Mouse (Mus musculus) embryo, embryonic 11 days (tissue): ENCODE measurements around the gene Enthd1.
"Not testable (repeated sequence)": the region's sequence is repeated elsewhere in the genome, so short reads cannot be mapped to it uniquely, and the experiment has no call there.

Experiments
- DNase-seq: peaks from one replicate; pipeline ENCODE4 v3.0.0-alpha.2; 2015

Gene Enthd1

DNA sequence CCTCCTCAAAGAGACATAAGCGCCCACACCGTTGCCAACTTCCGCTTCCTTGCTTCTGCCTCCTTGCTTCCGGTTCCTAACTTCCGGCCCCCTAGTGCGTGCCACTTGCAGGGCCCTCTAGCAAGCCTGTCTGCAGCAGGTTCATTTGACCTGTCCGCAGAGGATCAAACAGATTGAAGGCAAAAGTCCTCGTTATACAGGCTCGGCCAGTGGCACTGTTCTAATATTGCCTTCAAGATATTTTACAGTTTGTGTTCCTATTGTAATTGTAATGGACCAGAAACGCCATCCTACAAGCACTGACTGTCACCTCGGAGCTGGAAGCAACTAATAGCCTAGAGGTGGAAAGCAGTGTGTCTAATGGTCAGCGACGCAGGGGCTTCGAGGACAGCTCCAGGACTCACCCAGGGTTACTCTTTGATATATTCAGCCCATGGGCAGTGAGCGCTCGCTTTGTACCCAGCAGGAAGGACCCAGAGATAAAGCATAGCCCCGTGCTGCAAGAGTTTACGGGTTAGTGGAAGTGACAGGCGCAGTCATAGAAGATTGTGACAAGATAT is at the start of gene Enthd1:
TSS of gene Enthd1 (minus strand) at position 51 of the 560 bp plus-strand sequence.
- no peak for DNase-seq

DNA sequence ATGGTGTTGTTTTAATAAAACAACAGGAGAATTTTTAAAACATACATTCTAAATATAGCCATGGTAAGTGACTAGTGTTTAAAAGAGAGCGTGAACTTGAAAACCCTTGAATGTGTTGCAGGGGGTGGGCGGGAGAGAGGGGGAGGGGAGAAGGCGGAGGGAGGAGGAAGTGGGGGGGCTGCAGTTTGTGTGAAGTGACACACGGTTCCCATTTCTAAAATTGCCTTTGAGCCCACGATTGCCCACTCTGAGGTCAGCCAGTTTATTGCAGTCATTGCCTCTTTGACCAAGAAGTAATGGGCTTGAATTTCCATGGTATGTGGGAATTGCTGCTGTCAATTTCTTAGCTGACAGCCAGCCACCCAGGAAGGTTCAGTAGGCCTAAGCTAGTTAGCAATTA is 48.9 kb upstream of the Enthd1 start:
- DNase-seq, result no peak

DNA sequence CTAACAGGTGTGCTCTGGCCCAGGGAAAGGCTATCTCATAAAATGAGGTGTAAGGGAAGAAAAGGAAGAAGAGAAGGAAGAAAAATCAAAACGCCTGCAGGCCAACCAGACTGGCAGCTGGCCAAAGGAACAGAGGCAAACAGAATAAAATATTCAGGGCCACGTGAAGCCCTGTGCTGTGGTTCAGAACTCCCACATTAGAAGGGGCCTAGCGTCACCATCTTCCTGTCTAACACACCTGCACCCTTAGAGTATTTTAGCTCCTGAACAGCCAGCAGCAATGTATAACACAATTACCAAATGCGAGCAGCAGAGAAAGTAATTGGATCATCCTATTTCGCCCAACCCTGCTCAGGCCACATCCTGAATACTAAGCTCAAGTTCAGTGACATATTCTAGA is 46.5 kb upstream of the Enthd1 start:
- DNase-seq, result no peak

DNA sequence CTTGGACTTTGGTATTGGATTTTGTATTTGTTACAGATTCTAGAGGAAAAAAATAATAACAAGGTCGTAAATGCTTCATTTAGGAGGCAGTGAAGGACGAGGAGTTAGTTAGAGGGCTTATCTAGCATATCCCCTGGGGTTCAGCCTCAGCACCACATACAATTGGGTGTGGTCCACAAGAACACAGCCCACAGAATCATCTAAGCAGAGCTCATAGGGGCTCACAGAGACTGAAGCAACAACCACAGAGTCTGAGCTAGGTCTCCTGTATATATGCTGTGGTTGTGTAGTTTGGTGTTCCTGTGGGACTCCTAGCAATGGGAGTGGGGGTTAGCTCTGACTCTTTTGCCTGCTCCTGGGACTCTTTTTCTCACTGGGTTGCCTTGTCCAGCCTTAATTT is 45.4 kb upstream of the Enthd1 start:
- no peak for DNase-seq

DNA sequence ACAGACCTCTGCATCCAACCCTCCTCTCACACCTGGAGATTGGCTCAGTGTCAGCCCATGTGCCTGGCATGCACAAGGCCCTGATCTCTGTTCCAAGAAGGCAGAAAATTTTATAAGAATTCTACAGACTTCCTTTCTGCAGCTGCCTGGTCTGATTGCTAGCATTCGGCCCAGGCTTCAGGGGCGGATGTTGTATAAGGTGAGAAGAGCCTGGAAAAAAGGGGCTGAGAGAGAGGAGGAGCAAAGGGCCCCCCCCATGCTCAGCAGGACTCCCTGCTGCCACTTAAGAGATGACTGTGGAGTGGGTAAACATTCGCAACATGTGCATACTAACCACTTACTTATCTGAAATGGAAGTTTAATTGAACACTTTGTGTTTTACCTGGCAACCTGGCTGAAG is 43.0 kb upstream of the Enthd1 start:
- DNase-seq, result no peak

DNA sequence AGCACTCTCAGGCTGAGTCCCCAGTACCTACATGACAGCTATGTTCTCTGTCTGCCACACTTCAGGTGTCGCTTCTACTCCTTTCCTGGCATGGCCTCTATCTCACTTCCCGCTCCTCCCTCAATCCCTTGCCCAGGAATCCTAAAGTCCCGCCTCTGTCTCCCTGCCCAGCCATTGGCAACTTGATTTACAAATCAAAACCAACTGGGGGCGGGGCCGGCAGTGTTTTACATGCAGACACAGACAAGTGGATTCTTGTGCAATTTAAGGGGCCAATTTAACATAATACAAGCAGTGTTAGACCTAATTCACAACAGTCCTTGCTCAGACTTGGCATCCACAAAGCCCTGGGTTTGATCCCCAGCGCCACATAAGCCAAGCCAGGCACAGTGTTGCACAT is 39.1 kb upstream of the Enthd1 start:
- no peak for DNase-seq

DNA sequence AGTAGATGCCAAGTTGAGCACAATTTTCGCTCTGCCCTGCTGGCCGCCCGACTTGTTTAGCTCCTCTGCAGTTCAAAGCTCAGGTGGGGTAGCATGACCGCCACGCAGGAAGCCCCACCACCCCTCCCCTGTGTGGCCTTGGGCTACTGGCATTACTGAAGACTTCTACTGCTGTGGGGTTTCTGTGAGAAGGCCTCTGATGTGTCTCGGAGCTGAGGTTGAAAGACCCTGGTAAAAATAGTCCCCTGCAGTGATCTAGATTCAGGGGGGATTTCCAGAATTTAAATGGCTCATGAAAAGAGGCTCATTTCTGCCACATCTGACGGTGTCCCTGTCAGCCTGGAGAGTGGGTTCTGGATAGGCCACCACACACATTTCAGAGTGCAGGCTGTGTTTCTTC is 37.5 kb upstream of the Enthd1 start:
- DNase-seq, result no peak

DNA sequence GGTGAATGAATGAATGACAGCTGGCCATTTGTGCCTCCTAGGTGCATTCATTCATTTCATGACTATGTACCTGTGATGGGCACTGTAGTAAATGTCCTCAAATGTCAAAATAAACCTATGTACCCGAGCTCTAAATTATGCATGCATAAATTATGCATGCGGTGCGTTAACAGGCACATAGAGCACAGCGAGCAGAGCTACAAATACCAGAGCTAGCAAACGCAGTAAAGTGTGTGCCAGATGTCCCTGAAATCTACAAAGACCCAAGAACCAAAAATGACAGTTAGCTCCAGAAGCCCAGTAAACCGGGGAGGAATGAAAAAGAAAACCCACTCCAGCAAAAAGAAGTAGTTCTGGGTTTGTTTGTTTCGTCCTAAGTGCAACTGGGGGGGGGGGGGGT is 36.5 kb upstream of the Enthd1 start:
- DNase-seq, result no peak

DNA sequence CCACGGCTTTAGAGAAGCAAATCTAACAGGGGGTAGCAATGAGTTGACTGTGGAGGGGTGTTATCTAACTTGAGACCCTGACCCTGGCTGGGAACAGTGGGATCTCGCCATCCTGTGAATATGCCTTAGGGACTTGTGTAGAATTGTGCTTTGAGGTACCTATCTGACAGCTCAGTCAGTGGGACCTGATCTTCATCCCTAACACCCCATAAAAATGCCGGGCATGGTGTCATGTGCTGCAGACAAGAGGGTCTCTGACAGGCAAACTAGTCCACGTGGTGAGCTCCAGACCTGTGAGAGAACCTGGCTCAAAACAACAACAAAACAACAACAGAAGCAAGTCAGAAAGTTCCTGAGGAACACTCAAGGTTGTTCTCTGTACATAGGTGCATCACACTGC is 34.9 kb upstream of the Enthd1 start:
- no peak for DNase-seq

DNA sequence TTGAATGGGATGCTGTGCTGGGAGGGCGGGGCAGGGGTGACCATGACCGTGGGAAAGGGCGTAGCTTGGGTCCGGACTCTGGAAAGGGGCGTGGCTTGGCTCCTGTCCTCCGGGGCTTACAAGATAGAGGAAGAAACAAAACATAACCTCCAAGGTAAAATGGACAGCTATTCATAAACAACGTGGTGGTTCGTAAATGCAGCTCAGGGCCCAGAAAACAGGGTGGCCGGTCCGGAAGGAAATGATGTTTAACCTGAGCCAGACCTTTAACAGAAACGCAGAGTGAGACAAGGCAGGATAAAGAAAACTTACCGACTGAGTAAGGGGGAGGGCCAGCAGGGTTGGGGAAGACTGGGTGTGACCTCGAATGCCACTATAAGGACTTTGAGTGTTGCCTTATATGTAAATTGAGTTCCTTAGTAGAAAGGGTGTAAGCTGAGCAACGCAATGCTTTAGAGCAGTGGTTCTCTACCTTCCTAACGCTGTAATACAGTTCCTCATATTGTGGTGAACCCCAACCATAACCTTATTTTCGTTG is 34.3 kb upstream of the Enthd1 start:
- no peak for DNase-seq

DNA sequence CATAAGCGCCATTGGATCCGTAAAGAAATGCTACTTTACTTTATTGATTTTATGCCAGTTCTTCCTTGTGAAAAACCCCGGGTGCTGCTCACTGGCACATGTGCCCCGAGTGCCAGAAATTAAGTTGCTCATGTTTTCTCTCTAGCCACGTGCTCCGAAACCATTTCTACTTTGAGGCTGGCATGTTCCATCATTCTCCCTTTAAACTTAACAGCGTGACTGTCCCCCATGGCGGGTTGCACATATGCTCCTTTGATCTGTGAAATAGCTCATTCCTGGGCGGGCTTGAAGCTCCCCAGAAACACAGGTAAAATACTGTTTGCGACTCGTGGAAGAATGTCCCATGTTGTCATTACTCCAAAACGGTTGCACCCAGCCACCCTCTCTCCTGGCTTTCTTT is 33.8 kb upstream of the Enthd1 start:
- DNase-seq, result no peak

DNA sequence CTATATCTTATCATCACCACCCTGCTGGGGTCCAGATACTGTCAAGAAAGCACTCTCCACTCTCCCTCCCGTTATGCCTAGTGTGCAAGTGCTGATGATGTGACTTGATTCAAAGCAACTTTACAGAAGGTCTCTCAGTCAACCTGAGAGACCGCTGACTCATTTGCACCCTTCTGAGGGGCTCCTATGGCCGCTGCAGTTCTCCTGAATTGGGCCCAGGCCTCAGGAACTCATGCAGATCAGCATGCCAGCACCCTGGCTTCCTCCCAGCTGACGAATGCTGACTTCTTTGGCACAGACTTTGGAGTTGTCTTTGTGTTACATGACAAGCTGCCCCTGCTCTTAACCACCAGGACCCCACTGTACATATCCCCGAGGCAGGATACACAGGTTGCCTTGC is 28.9 kb upstream of the Enthd1 start:
- DNase-seq, result no peak

DNA sequence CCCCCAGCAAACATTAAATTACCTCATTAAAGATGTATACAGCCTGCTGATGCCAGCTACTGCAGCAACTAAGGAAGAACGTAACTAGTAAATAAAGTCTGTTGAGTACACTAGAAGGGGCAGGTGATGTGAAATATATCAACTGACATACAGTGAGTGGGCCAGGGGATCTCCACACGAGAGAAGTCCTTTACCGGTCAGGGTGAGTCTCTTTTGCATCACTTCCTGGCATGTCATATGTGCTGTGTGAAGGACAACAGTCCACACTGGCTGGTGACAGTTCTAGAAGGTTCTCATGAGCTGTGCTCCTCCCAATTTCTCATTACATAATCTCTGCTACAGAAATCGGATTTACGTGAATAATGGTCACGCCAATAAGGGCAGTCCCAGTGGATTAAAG is 27.8 kb upstream of the Enthd1 start:
- DNase-seq, result no peak

DNA sequence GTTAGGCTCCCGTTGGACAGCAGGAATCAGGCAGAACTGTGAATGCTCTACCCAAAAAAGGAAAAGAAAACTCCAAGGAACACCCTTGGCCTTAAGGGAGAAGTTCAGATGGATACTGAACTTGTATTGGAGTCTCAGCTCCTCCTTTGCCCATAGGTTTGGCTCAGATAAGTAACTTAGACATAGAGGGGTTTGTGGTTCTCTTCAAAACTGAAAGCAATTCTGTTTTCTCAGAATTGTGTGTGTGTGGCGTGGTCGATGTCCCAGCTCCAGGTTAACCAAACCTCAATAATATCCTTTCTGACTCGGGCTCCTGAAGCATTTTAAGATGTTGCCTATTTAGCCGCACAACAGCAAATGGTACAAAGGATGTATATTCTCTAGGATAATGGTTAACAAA is 25.7 kb upstream of the Enthd1 start:
- DNase-seq, result no peak

DNA sequence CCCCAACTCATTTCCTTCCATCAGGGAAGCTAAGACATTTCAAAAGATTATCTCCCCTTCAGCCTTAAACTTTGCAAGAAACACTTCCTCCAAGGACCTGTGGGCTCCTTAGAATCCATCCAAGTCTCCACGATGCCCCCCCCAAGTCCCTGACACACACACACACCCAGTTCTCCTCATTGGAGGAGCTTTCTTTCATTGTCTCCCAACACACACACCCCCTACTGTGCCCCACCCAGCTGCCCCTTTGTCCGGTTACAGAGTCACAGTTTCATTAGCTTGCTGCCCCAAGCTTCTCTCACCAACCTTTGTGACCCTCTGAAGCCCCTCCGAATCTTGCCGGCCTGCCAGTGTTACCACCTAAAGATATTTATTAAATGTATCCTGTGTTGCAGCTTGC is 21.3 kb upstream of the Enthd1 start:
- no peak for DNase-seq

DNA sequence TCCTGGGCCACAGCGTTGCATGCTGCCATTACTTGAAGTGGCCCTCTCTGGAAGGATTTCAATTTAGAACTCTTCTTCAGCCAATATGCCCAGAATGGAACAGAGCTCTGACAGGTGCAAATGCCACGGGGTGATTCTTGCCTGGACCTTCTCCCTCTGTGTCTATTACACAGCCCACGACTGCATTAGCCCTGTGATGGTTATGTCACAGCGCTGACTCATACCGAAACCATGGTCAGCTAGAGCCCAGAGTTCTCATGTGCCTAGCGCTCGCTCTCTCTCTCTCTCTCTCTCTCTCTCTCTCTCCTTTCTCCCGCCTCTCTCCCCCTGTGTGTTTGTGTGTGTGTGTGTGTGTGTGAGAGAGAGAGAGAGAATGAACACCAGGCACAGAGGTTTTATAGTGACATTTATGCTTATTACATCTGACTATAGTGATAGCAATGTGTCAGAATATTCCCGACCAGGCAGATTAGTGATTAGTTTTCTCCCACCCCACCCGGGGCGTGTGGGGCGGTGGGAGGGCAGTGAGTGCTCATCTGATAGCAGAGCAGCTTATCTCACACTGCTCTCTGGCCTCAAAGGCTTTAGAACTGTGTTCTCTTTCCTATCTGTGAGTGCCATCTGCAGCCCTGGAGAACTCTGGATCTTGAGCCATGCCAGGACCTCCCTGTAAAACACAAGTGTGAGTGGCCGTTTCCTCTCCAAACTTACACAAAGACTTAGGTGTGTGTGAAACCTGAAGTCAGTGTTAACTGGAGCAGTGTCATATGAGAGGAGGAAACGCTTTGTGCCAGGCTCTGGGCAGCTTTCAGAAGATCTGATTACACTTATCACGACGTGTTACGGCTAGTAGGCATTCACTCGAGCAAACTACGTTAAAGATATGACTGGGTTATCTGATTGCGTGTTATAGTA is 17.9 kb upstream of the Enthd1 start:
- DNase-seq, result no peak

DNA sequence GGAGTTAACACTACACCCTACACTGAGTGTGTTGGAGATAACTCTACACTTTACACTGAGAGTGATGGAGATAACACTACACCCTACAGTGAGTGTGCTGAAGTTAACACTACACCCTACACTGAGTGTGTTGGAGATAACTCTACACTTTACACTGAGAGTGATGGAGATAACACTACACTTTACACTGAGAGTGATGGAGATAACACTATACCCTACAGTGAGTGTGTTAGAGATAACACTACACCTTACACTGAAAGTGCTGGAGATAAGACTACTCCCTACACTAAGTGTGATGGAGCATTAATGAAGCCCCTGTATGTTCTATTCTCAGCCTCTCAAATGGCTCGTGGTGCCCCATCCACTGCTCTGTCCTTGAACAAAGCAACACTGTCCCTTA is 15.6 kb upstream of the Enthd1 start:
- DNase-seq, result not testable (repeated sequence)

DNA sequence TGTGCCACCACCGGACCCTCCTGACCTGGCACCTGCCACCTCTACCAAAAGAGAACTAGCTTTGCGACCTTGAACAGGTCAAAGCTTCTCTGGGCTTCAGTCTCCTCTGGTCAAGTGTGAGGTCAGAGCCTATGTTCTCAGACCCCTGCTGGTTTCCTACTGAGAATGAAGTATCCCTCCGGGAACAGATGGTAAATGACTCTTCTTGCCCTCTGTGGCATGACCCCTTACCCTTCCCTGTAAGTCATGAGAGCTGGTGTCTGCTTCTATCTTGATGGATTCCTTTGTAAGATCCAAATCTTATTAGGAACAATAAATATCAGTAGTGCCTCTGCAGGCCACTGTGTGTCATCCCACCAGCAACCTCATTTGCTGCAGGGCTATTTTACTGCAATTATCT is 14.2 kb upstream of the Enthd1 start:
- DNase-seq, result no peak

DNA sequence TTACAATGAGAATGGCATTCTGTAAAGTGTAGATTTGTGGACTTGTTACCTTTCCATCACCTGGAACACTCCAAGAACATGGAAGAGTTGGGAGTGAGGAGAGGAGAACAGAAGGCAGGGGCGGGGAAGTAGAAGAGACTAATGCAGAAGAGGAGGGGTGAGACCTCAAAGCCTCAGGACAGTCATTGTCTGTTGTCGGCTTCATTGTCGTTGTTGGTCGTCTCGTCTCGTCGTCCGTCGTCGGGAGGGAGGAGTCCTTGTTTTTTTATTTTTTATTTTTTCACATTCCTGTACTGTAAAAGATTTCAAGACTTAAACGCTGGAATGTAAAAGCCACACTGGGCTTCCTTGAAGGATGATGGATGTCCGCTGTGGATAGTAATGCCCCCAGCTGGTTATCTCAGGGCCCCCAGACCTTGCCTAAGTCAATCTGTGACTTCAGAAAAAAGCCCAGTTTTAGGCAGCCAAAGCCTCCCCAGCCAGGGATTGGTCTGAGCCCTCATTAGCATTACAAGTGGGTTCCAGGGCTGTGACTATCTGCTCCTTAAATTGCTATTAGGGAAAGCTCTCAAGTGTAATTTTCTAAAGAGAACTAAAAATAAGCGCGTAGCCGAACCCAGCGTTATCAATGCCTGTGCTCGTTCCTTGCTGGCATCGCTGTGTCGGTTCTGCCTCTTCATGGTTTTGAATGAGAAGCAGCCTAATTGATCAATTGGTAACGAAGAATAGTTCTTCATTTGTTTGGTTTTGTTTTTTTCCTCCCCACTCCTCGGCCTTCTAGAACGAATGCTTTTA is 12.4 kb upstream of the Enthd1 start:
- DNase-seq, result no peak

DNA sequence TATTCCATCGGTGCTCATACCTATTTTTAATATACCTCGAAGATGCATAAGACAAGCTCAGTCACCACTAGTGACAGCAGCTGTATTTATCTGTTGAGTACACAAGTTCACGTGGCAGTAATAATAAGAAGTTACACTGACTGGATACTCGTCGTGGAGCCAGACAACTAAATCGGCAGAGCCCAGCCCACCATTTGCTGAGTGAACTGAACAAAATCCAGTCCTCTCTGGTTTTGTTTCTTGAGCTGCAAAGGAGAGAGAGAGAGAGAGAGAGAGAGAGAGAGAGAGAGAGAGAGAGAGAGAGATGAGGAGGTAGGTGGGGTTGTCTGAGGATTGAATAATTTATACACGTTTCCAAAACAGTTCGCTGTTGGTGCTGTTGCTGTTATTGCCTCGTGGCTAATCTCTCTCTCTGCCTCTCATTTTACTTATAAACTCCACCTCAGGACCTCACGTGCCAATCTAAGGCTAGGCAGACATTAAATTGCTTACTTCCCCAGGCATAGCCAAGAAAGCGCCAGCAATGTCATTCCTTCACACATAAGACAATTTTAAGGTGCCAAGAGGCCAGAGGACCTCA is 11.5 kb upstream of the Enthd1 start:
- no peak for DNase-seq

DNA sequence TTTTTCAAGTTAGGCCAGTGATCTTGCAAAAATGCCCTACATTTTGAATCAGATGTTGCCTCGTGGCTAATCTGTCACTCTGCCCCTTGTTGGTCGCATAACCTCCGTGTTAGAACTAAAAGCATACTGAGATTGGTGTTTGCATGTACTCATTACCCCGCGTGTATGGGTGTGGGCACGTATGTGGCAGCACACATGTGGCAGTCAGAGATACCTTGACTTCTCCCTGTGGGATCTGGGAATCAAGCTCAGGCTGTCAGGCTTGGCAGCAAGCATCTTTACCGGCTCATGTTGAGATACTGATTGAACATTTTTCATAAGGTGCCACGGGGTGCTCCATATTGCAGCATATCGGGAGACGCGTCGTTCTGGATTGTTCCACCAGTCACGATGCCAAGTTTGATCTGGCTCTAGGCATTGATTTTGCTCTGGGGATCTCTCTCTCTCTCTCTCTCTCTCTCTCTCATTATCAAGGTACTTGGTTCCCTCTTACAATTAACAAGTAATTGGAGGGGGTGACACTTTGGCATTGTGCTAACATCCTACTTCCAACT is 10.9 kb upstream of the Enthd1 start:
- DNase-seq, result no peak

DNA sequence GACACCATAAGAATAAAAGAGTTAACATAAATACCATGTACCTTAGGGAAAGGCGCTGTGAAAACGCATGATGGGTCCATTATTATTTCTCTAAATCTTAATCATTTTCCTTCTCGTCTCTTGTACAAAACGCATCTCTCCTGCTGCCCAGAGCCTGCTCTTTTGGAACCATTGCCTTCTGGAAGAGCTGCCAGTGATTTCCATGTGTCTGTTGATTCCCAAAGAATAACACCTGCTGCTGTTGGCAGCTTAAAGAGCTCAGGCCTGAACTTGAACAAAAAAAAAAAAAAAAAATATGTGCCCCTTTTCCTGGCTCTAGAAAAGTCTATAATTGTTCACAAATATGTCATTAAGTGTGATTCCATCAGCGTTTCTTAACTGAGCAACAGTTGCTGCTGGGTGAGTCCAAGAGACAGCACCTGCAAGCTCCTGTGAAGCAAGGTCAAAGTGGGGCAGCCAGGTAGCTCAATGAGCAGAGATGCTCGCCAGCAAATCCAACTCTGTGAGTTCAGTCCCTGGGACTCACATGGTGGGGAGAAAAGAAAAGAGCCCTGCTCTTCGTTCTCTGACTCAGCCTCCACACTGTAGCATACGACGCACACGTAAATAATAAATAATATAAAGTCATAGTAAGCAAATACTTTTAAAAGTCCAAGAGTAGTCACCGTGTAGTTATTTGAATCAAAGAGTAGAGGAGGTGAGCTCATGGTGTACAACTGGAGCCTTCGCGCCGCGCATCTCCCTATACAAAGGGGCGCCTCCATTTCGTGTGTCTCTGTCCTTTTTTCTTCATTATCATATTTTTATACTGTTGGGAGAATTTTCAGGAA is 9.5 kb upstream of the Enthd1 start:
- DNase-seq, result no peak
